Mouse (Mus musculus): Measurements from ENCODE around the gene Tpte. TPM values are rescaled to one million over a fixed set of nuclear protein-coding genes. Genes with fewer than 3 reads are reported as not detected.

Tpte gene
- polyA plus RNA-seq, 1 experiment from 2014 or later: not detected

DNA sequence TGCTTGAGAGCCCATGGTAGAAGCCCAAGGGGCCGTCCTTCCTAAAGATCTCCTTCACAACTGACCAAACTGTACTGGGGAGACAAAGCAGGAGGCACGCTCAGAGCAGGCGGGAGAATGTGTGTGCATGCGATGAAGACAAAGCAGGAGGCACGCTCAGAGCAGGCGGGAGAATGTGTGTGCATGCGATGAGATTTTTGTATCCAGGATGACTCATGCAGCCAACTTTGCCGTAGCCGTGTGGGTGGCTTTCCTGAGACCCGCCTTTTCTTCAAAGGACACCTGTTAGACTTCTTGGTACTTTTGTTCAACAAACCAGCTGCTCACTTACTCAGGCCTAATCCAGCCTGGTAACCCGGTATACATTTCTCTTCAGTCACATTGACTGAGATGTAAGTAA lies 97.7 kb downstream of the Tpte start:
- 85% methylated on average over 11 of the region's 11 CpGs for WGBS
- ATAC-seq (ENCODE audit: insufficient read depth, low FRiP score, low read depth): no peak
- H3K9ac ChIP-seq: no peak overlapping the region

DNA sequence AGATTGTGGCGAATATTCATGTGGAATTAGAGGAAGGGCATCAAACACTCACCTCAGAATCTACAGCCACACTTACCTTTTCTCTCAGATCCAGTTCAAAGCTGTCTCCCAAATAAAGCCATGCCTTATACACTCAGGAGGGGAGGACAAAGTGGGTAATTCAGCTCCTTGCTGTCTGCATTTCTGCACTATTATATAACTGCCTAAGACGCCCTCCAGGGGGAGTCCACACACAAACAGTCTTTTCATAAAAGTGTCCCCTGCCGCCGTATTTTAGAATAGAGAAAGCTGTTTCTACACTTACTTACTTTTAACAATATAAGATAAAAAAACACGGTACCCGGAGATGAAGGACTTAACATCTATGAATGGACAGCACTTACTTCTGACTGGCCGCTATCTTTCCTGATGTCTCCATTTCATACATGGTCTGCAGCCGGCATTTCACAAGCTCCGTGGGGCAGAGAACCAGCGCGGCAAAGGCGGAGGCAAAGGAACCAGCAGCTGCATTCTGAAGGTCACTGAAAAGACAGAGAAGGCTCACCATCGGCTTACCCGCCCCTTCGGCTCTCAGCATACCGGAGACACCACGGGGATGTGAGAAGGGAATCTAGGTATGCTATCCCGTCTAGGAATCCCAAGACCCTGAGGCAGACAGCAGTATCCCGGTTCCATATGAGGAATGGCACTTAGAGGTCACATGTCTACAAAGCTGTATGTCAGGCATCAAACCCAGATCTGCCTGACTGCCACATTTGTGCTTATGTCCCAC lies 99.8 kb downstream of the Tpte start:
- no peaks in the 10 kb centered on the region for H3K9me3 ChIP-seq
- no peak overlapping the region for H3K9ac ChIP-seq
- H3K4me3 ChIP-seq (replicated peaks): no peak overlapping the region
- 85% methylated on average over 19 of the region's 19 CpGs for WGBS
- H3K27ac ChIP-seq: no peak overlapping the region
- H3K4me2 ChIP-seq: no peak overlapping the region
- peaks cover 21% of the 10 kb centered on the region for H3K36me3 ChIP-seq
- H3K4me1 ChIP-seq: no peaks in the 10 kb centered on the region
- no peak for ATAC-seq (ENCODE audit: insufficient read depth, low FRiP score, low read depth)
- H3K27me3 ChIP-seq (replicated peaks): no peaks in the 10 kb centered on the region

More for the DNA sequence above, 97.7 kb downstream of the Tpte start:
- Histone ChIP-seq H3K4me2 (no peak overlapping the region), H3K36me3 (peaks cover 16% of the 10 kb centered on the region), H3K4me3 (replicated peaks) (no peak overlapping the region), H3K9me3 (no peaks in the 10 kb centered on the region), H3K27me3 (replicated peaks) (no peaks in the 10 kb centered on the region), H3K27ac (no peak overlapping the region), H3K4me1 (no peaks in the 10 kb centered on the region)

DNA sequence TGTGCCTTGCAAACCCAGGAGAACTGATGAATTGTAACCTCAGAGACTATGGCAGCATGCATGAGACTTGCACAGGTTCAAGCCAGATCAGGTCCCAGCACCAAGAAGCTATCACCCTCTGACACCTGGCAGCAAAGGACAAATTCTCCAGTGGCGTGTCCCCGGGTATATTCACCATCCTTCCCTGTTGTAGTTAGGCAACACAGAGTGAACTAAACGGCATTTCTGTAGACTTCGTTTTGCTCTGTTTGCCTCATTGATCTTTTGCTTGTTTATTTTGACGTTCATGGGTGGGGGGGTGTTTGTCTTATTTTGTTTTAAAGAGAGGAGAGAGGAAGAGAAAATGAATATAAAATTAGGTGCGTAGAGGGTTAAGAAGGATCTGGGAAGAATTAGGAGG lies 101.9 kb downstream of the Tpte start:
- WGBS: 82% methylated on average over 6 of the region's 6 CpGs
- no peak for ATAC-seq (ENCODE audit: insufficient read depth, low FRiP score, low read depth)
- Histone ChIP-seq H3K27me3 (replicated peaks) (no peaks in the 10 kb centered on the region), H3K9ac (no peak overlapping the region), H3K4me2 (no peak overlapping the region), H3K27ac (no peak overlapping the region), H3K36me3 (peaks cover 38% of the 10 kb centered on the region), H3K4me1 (no peaks in the 10 kb centered on the region), H3K4me3 (replicated peaks) (no peak overlapping the region), H3K9me3 (no peaks in the 10 kb centered on the region)

DNA sequence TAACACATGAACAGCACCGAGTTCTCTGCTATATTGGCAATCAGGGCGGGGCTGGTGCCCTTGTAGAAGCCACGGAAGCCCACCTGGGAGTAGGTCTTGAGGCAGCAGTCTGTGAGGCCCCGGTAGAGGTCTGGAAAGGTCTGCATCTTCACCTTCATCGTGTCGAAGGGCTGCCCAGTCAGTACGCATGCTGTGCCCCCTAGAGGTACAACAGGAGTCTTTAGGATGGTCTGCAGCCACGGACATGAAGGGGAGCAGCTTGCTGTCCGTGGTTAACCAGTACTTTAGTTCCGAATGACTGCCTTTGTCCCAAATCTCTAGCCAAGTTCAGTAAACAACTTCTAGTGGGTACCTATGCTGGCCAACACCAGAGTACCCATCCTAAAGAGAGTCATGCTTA lies 106.6 kb downstream of the Tpte start:
- H3K9ac ChIP-seq: no peak overlapping the region
- ATAC-seq (ENCODE audit: insufficient read depth, low FRiP score, low read depth): no peak
- H3K27me3 ChIP-seq (replicated peaks): no peaks in the 10 kb centered on the region
- WGBS: 78% methylated on average over 10 of the region's 10 CpGs
- H3K4me3 ChIP-seq (replicated peaks): no peak overlapping the region
- peaks cover 30% of the 10 kb centered on the region for H3K36me3 ChIP-seq
- H3K9me3 ChIP-seq: no peaks in the 10 kb centered on the region
- H3K27ac ChIP-seq: no peak overlapping the region
- H3K4me2 ChIP-seq: no peak overlapping the region
- H3K4me1 ChIP-seq: no peaks in the 10 kb centered on the region

DNA sequence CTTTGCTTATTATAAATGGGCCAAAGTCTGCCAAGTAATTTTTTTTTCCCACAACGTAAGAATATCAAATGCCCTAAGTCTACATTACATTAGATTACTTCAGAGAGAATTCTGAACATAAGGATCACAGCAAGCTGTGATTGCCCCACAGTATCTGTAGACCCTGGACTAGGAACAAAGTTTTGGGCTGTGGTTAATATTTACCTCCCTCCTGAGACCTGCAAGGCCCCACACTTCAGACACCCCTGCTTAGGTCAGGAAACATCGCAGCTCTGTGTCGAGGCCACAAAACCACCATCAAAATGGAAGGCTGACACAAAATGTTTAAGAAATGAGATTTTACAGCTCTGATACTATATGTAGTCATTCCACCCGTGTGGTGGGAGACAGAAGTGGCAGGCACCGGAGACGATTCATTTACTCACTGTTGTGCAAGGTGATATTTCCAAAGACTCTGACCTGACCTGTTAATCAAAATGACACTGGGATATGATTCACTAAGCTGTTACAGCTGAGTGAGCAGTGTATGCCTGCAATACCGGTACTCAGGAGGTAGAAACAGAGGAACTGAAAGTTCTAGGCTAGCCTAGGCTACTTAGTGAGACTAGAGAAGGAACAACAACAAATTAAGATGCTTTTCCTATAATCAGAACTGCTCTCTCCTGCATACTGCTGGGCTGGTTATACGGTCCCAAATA lies 107.7 kb downstream of the Tpte start:
- Histone ChIP-seq H3K36me3 (peaks cover 30% of the 10 kb centered on the region), H3K9me3 (no peaks in the 10 kb centered on the region), H3K4me1 (no peaks in the 10 kb centered on the region), H3K27me3 (replicated peaks) (no peaks in the 10 kb centered on the region), H3K27ac (no peak overlapping the region), H3K4me3 (replicated peaks) (no peak overlapping the region), H3K4me2 (no peak overlapping the region), H3K9ac (no peak overlapping the region)
- 74% methylated on average over 8 of the region's 8 CpGs for WGBS
- peak; percentile 57; the same call in 1 of the 2 replicates for ATAC-seq (ENCODE audit: insufficient read depth, low FRiP score, low read depth)

DNA sequence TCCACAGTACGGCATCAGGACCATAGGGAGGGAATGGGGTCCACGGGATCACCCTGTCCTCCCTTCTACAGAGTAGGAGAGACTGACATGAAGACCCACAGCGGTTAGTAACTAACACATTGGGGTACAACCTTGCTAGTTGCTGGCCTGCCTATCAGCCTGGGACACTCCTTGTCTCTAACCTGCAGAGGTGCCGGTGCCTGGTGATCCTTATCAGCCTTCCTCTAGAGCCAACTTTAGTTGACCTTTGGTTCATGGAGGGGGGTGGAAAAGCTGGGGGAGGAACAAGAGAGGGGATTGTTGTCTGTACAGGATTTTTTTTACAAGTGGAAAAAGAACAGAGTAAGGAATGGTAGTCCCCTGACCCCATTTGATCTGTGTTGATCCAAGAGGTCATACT lies 111.2 kb downstream of the Tpte start:
- Histone ChIP-seq H3K36me3 (peaks cover 15% of the 10 kb centered on the region), H3K27me3 (replicated peaks) (no peaks in the 10 kb centered on the region), H3K4me3 (replicated peaks) (no peak overlapping the region), H3K4me1 (0 out of 2 replicates have a peak, but pooled peaks cover 6% of the 10 kb centered on the region), H3K27ac (no peak overlapping the region), H3K9ac (no peak overlapping the region), H3K4me2 (no peak overlapping the region), H3K9me3 (no peaks in the 10 kb centered on the region)
- WGBS: 66% methylated on average over 4 of the region's 4 CpGs
- ATAC-seq (ENCODE audit: insufficient read depth, low FRiP score, low read depth): no peak

DNA sequence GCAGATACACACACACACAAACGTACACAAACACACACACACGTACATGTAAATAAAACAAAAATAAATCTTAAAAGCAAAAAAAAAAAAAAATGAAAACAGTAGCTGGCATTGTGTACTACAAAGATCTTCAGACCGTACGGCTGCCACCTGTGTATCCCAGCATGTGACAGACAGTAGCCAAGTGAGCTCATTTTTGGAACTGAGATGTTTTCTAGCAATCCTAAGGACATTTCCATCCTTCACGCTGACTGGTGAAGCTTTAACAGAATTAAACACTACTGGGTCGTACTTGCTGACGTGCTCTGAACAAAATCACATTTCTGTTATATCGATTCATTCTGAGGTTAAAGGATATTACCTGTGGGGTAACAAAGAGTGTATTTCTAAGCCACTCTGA lies 112.0 kb downstream of the Tpte start:
- WGBS: 92% methylated on average over 8 of the region's 8 CpGs
- Histone ChIP-seq H3K9ac (no peak overlapping the region), H3K27me3 (replicated peaks) (no peaks in the 10 kb centered on the region), H3K36me3 (peaks cover 7% of the 10 kb centered on the region; the same call in 1 of the 2 replicates), H3K4me1 (0 out of 2 replicates have a peak, but pooled peaks cover 6% of the 10 kb centered on the region), H3K27ac (no peak overlapping the region), H3K4me3 (replicated peaks) (no peak overlapping the region), H3K4me2 (no peak overlapping the region), H3K9me3 (no peaks in the 10 kb centered on the region)
- no peak for ATAC-seq (ENCODE audit: insufficient read depth, low FRiP score, low read depth)

DNA sequence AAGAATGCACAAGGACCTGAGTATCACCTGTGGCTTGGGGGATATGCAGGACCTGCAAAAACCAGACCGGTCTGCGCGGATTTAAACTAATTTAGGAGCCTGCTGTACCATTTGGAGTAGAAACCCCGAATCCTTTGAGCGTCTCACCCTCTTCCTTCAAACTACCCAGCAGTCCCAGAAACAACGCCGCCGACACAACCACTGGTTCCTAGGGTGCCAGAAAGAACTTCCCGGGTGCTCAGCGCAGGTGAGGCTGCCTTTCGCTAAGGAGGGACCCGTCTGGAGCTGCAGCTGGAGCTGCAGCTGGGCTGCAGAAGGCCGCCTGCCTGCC lies 114.5 kb downstream of the Tpte start:
- no peak for ATAC-seq (ENCODE audit: insufficient read depth, low FRiP score, low read depth)
- Histone ChIP-seq H3K36me3 (no peaks in the 10 kb centered on the region), H3K9ac (peak overlapping the region; percentile 69), H3K4me1 (0 out of 2 replicates have a peak, but pooled peaks cover 6% of the 10 kb centered on the region), H3K4me3 (replicated peaks) (peak overlapping the region; percentile 86), H3K27ac (peak overlapping the region; percentile 90; the same call in 1 of the 2 replicates), H3K27me3 (replicated peaks) (no peaks in the 10 kb centered on the region), H3K9me3 (no peaks in the 10 kb centered on the region), H3K4me2 (peak overlapping the region; percentile 80)
- under 1% methylated on average over 13 of the region's 13 CpGs for WGBS

DNA sequence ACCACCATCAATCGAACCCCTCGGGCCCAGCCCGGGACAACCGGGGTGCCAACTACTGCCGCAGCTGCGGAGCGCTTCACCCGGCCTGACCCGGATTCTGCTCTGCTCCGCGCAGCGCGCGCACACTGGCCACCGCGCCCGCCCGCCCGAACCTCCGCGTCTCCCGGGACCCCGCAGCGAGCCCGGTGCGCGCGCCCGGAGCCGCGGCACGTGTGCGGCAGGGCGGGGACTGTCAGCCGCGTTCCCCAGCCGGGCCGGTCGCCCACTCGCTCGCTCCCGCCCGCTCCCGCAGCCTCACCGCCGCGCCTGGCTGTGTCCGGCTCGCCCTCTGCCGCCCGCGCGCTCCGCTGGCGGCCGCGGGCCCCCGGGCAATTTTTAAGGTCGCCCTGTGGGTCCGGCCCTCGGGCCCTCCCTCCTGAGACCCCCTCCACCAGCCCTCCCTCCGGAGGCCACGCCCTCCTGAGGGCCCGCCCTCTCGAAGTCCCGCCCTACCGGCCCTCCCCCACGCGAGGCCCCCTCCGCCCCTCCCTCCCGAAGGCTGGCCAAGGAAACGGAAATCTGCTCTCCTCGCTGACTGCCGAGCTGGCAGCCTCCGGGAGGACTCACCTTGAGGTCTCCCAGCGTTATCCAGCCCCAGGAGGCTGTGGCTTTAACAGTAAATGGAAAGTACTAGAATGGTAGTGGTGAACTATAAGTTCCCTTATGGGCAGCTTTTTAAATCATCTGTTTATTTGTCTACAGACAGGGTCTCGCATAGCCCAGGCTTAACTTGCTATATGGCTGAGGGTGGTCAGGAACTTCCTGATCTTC lies 115.1 kb downstream of the Tpte start, which contains the start of gene Slc25a15:
Gene Slc25a15 (minus strand): TSS at position 456 of the 810 bp plus-strand sequence.
- Histone ChIP-seq H3K36me3 (no peaks in the 10 kb centered on the region), H3K27ac (peak within 1 kb of the TSS; percentile 90), H3K9me3 (no peaks in the 10 kb centered on the region), H3K27me3 (replicated peaks) (no peaks in the 10 kb centered on the region), H3K4me1 (0 out of 2 replicates have a peak, but pooled peaks cover 6% of the 10 kb centered on the region), H3K9ac (peak within 1 kb of the TSS; percentile 69), H3K4me2 (peak within 1 kb of the TSS; percentile 80), H3K4me3 (replicated peaks) (peak within 1 kb of the TSS; percentile 86)
- ATAC-seq (ENCODE audit: insufficient read depth, low FRiP score, low read depth): peak; percentile 92
- WGBS: under 1% methylated on average over 61 of the region's 77 CpGs

DNA sequence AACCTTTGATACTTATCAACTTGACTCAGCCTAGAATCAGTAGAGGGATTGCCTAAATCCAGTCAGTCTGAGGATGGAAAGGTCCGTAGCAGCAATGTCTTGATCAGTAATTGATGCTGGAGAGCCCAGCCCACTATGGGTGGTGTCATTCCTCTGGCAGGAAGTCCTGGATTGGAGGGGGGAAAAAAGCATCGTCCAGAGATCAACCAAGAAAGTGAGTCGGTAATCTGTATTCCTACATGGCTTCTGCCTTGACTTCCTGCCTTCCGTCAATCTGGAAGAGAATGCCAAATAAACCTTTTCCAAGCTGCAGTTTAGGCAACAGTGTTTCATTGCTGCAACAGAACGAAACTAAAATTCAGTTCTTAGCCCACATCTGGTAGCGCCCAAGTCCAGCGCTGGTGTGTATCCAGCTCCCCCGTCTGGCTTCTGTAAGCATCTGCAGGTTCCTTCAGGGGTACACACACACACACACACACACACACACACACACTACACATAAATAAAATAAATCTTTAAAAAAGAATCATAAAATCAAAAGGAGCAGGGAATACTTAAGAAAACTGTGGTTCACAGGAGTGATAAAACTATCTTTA lies 116.1 kb downstream of the Tpte start:
- H3K9ac ChIP-seq: no peak overlapping the region
- no peaks in the 10 kb centered on the region for H3K27me3 ChIP-seq (replicated peaks)
- 79% methylated on average over 8 of the region's 8 CpGs for WGBS
- no peaks in the 10 kb centered on the region for H3K9me3 ChIP-seq
- no peak for ATAC-seq (ENCODE audit: insufficient read depth, low FRiP score, low read depth)
- peak overlapping the region; percentile 80 for H3K4me2 ChIP-seq
- H3K4me3 ChIP-seq (replicated peaks): peak overlapping the region; percentile 86
- peak overlapping the region; percentile 90 for H3K27ac ChIP-seq
- 0 out of 2 replicates have a peak, but pooled peaks cover 6% of the 10 kb centered on the region for H3K4me1 ChIP-seq
- H3K36me3 ChIP-seq: no peaks in the 10 kb centered on the region

DNA sequence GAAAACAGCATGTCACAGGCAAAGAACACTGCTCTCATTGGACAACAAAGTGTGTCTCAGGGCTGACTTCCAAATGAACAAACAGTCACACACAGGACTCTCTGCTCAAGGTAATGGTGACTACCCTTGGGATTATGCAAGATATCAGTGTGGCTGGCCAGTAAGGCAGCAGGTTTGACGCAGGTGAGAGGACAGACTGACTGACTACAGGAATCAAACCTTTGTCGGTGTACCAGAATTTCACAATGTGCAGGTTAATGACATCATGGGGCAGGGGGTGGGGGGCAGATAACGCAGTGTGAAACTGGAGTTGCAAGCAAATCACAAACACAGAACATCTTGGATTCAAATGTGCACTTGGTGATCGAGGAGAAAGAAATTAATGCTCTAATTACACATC lies 117.4 kb downstream of the Tpte start:
- H3K9ac ChIP-seq: no peak overlapping the region
- no peaks in the 10 kb centered on the region for H3K36me3 ChIP-seq
- H3K4me1 ChIP-seq: 0 out of 2 replicates have a peak, but pooled peaks cover 6% of the 10 kb centered on the region
- no peak overlapping the region for H3K4me2 ChIP-seq
- H3K9me3 ChIP-seq: no peaks in the 10 kb centered on the region
- WGBS: 88% methylated on average over 4 of the region's 4 CpGs
- H3K4me3 ChIP-seq (replicated peaks): no peak overlapping the region
- no peak overlapping the region for H3K27ac ChIP-seq
- no peaks in the 10 kb centered on the region for H3K27me3 ChIP-seq (replicated peaks)
- no peak for ATAC-seq (ENCODE audit: insufficient read depth, low FRiP score, low read depth)

Data from stomach, embryonic 15.5 days (tissue).